Mouse (Mus musculus): ENCODE measurements around the gene Adamts20.

Adamts20 gene

DNA sequence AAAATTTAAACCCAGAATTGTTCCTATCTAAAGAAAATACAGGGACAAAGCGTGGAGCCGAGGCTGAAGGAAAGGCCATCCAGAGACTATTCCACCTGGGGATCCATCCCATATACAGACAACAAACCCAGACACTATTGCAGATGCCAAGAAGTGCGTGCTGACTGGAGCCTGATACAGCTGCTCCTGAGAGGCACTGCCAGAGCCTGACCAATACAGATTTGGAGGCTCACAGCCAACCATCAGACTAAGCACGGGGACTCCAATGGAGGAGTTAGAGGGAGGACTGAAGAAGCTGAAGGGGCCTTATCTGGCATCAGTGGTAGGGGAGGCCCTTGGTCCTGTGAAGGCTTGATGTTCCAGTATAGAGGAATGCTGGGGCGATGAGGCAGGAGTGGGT, 138.6 kb downstream of the Adamts20 start:
- DNase-seq: no peak

DNA sequence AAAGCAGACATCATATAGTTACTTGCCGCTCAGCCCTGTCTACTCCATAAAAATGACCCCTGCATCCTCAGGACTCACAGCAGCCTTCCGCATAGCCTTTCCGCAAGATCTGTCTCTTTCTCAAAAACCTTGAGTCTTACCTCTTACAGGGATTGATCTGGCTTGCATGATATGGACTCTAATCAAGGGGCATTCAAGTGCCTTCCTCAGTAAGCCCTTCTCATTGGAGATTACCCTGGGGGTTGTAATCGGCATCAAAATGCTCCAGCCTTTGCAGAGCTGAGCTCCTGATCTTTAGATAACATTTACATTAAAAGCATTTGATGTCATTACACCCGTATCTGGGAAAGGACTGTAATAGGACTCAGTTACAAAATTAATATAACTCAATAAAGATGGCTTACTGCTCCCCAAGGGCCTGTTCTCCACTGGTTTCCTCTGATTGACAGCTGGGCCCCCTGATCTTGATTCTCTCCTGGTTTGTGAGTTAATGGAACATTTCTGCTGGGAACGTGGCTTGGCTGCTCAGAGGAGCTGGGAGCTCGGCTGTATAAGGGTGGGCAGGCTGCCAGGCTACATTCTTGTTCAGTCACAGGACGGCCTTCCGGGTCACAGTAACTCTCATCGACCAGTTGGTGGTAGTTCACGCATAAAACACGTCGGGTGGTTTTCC, 139.6 kb downstream of the Adamts20 start:
- DNase-seq: no peak

DNA sequence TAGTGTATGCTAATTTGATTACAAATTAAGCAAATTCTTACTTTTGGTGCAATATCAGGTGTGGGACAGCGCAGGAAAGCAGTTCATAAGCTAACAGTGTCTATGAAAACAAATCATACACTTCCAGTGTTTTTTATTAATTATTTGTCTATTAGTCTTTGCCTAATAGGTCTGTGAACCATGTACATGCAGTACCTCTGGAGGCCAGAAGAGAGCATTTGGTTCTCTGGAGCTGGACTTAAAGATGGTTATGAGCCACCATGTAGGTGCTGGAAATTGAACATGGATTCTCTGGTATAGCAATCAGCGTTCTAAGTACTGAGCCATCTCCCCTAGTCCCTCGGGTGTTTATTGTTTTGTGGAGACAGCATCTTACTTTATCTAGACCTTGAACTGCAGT, 149.0 kb downstream of the Adamts20 start:
- no peak for DNase-seq

DNA sequence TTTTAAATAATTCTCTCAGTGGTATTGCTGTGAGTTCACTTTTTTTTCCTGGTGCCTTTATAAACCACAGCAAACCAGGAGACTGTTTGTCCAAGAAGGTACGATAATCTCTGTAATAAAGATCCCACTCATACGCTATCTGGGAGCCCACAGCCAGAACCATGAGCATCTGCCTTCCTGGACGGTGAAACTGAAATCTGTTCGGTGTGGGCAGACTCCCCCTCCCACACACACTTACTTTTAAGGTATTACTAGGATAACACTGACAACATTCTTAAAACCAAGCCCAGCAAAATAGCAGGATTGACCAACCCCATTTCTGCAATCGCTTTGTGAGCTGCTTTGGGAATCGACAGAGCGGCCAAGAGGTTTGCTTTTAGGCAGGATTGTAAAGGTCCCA, 155.5 kb downstream of the Adamts20 start:
- no peak for DNase-seq

DNA sequence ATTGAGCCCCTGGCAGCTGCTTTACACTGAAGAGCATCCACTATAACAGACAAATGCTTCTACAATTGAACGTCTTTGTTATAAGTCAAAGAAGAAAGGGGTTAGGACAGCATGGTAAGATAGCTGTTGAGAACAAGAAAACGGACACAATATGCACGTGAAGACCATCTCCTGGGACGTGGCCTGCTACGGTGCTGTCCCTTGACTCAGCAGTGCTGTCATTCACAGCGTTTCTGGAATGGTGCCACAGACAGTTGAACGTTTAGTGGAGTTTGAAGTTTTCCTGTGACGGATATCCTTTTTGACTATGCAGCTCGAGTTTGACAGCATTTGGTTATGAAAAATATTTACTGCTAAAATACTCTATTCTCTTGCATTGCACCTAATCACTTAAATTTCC, 157.3 kb downstream of the Adamts20 start:
- no peak for DNase-seq

DNA sequence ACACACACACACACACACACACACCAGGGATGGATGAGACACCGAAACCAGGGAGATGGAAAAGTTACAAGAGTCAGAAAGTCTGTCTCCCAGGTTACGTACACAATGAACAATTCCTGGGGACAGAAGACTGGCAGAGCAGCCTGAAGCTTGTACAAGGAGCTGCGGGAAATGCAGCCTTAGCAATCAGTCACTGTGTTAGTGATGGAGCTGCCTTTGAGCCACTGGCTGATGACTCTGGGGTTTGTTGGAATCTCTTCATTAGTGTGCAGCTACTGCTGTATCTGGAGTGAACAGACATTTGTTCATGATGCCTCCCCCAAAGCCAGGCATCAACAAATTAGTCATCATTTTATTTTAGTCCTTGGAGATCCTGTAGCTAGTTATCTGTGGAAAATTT, 162.1 kb downstream of the Adamts20 start:
- DNase-seq: no peak

DNA sequence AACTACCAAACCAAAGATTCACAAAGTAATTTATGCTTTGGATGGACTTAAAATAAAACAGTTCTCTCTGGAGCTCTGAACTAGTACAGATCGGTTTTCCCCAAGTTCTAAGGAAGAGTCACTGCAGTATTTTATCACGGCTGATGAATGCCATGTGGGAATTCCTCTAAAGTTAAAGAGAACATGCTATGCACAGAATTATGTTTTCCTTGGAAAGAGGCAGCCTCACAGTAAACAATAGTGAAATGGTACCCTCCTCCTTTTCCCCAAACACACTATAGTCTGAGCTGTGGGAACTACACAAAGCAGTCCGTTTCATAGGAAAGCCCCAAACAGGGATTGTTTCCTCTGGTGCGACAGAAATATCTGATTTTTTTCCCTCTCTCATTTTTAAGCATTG, 171.1 kb downstream of the Adamts20 start:
- DNase-seq: no peak

DNA sequence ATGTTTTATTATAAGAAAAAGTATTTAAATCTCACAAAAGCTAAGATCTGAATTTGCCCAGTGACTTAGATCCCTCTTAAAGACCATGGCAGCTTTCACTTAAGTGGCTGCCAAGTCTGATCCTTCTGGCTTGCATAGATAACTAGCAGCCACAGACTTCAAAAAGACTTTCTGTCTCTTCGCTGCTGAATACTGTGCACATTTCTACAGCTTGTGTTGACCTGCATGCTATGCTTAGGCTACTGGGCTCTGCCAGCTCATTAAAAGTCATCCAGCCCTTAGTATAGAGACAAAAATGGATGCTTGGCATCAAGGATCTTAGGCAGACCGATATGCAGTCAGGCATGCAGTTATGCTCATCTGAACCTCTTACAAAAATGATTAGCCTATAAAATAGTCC, 177.2 kb downstream of the Adamts20 start:
- no peak for DNase-seq

DNA sequence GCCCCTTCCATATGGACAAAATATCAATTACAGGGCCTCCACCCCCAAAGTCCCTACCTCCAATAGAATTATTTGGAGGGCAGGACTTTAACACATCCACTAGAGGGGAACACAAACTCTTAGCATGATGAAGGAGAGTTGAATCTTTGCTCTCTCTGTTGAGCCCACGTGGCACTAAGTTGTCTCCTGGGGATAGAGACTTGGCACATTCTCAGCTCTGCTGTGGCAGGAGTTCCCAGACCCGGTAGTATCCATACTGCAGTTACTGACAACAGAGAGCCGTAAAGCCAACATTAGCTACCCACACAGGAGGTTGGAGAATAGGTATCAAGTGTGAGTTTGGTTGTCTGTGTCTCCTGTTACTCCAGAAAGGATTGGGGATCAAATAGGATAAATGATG, 177.7 kb downstream of the Adamts20 start:
- no peak for DNase-seq

DNA sequence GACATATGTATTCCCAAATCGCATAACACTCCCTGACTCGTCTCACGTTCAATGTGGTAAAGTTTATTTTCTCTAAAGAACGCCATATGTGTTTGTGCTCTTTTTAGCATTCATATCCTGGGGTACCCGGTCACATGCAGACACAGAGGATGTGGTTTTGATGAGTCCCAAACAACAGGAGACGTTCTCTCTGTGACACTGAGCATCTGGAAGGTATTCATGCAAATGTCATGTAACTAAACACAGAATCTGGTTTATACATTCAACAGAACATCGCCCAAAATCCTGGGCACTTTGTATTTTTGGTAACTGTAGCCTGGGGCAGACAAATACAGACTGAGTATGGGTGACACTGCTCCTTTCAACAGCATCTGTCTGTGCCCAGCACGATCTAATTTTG, 188.8 kb downstream of the Adamts20 start:
- DNase-seq: no peak

DNA sequence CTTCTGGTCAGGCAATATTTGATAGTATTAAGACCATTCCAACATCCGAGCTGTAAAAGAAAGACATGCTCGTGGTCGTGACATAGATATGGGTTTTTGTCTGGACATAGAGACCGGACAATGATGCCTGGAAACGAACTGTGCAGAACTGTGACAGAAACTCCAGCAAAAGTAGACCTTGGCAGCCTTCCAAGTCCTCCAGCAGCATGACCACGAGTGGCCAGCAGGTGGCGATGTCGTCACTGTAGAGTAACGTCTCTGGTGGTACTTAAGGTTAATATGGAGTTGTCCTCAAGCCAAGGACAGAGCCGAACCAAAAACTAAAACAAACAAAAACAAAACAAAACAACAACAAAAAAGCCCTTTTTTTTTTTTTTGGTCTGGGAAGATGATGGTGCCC, 199.6 kb downstream of the Adamts20 start:
- peak; percentile 64 for DNase-seq

DNA sequence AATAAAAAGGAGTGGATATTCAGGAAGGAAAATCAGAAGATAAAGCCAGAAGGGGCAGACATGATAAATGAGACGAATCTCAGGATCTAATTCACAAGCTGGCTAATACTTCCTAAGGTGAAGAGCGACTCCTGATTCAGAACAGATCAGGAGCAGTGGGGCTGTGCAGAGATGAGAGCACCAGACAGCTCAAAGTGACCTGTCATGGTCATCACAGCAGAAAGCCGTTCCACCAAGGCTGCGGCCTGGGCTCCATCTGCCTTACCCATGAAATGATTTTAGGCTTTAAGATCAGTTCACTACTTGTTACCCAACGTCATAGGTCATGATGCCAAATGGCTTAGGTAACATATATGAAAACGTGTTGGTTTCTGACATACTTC, 200.7 kb downstream of the Adamts20 start:
- DNase-seq: no peak

DNA sequence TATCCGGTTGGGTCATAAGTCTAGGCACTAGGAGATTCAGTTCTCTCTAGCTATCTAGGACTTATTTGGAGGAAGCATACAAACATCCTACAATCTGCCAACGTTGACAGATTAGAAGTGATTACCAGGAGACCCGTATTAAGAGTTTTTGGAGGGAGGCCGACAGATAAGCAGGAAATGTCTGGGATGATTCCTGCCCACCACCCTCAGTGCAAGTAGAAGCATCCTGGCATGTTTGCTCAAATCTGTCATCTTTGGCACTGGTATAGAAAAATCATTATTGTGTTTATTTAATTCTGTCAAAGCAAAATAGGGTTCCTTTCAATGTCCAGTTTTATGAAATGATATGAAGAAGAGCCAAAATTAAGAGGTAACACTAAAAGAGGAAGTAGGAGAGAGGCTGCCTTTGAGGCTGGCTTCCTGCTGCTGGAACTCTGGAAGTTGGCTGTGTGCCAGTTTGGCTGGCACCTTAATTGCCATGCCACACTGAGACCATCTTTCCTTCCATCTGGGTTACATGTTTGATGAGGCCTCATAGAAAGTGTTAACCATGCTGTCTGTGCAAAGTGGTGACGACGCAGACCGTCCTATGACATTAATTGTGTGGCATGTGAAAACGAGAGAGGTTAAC, 201.2 kb downstream of the Adamts20 start:
- DNase-seq: peak; percentile 21

DNA sequence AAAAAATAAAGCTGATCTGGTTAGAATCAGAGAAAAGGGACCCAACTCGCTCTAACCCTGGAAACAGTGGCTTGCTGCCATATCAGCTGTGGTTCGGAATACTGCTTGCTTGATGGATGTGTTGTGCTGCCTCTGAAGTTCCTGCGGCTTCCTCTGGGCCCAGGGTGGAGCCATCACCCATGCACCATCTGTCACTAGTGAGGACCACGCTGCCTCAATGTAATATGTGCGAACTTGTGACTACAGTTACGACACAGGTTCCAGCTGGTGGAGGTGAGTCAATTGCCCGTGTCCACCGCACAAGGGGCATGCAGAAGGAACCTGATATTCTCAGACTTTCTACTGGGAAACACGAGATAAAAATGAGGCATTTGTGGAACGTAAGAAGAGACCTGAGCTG, 202.0 kb downstream of the Adamts20 start:
- no peak for DNase-seq

DNA sequence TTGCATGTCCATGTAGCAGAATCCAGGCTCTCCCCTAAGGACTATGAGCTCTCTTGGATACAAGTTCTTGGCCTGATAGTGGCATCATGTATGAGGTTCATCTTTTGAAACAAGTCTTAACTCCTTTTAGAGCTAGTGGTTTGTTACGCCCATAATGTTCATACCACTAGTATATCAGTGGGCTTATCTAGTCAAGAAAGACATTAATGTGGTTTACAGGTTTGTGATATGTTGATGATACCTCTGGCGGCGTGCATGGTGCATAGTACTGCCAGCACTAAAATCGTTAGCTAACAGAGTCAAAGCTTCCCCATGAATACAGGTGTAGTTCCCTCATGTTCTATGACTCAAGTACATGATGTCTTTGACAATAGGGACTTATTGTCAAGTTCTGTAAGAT, 205.7 kb downstream of the Adamts20 start:
- no peak for DNase-seq

DNA sequence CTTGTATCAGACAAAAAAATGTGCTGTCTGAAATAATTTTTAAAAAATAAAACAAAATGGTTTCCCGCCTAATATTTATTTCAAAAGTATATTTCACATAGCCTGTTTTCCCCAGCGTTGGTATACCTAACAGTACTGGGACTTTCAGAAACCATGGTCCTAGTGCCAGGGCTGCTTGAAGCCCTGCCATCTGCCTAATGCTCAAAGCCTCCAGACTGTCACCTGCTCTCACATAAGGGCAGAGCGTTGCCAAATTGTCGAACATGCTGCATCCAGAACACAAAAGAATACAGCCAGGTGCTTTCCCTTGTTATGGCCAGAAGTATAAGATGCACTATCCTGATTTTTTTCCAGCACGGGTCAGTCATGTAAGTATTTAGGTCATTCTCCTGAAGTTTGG, 209.7 kb downstream of the Adamts20 start:
- DNase-seq: peak; percentile 80

DNA sequence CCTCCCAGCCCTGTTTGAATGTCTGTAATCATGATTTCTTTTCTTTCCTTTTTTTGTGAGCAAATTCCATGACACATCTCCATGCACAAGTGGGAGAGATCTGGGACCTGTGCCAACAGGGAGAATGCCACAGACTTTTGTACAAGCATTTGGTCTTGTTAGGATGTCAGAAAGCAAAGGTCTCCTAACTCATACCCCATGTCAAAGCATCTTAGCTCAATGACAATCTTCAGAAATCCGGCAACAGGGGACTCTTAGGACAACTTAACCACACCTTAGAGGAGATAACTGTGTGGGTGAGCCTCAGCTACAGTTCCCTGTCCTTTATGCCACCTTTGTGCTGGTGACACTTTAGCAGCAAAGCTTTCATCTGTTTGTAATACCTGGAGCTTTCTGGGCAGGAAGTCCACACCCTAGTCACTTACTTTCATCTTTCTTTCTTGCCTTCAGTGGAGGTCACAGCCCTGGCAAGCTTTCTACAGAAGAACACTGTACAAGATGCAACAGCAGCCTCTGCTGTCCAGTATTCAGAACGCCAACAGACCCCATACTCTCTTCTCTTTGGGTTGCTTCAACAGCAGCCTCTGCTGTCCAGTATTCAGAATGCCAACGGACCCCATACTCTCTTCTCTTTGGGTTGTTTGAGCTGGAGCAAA, 210.2 kb downstream of the Adamts20 start:
- DNase-seq: no peak

DNA sequence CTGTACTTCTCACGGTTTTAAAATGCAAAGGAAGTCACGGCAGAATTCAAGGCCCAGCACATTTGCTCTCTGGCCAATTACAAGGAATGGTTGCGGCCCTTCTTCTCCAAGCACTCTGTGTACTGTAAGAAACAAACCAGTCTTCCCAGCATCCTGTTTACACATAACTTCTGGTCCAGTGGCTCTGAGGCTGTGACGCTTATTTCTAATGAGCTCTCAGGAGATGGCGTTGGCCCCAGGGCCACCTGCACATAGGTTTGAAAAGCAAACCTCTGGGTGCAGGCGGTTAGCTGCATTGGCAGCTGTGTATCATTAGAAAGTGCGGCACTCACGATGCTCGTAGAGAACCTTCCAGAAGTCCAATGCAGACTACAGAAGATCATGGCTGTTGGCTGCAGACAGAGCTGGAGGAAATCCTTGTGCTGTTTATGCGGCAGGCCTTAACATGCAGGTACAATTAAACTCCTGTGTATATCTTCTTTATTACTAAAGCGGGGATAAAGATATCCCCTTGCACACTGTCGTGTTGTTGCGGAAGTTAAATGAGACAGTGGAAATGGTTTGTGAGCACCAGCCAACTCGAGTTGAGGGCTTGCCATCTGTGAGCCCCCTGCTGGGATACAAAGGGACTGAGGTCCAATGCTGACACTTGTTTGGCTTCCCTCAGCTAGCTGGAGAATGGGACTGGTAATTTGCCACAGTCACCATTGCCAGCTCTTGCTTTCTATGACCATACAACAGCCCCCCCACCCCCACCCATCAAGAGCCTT, 210.9 kb downstream of the Adamts20 start:
- DNase-seq: peak; percentile 88

DNA sequence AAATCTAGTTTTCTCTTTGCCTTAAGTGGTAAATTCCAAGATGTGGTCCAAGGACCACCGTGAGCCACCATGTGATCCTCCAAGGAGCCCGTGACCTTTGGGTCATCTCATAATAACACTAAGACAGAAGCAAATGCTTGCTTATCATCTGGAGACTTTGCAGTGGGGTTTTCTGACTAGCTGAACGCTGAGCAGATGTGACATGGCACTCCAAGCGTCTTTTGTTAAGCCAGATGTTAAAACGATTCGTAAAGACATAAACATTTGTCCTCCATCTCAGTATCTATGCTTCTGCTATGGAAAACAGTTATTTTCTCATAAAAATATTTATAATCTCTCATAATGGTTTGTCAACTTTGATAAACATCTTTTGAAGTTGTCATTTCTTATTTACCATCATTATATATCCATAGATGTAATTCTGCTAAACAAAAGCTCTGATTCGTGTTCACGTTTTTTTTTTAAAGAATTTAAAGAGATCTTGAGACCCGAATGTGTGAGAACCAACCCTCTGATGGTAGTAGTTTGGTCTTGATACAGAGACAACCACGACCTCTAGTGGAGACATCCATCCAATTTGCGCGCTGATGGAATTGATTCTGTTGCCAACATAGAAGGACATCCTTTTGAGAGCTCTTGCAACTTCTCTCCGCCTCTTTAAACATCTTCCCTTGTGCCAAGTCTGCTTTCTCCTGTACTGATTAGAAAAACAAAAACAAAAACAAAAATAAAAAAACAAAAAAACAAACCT, 212.1 kb downstream of the Adamts20 start:
- DNase-seq: peak; percentile 19

DNA sequence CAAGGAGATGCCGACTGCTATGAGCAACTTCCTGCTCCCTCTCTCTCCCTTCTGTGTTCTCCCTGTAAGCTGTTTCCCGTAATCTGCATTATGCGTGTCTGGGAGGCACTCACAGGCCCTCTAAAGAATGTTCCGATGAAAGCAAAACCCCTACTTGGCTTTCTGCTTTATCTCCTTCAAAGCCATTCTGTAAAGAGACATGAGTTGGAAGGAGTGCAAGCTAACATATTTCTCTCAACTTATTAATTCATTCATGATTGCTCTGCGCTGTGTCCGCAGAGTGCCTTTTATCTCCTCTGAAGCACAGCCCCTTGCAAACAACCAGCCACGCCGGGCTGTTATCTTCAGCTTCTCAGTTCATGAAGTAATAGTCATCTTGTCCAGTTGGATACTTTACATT, 215.5 kb downstream of the Adamts20 start:
- no peak for DNase-seq

DNA sequence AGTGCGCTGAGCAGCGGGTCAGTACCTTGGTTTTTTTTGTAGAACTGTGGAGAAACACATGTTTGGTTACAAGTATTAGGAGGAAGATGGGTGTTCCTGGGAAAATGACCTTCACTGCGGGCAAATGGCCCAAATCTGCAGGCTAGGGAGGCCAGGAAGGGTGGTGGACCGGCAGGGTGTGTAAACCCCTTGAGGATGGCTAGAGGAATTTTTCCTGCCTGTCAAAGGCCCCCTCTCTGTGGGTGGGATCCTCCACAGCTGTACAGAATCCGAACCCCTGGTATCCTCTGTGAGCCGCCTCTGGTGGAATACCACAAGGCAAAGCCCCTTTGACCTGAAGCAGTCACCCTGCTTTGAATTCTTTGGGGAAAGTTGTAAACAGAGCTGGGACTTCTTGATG, 216.8 kb downstream of the Adamts20 start:
- no peak for DNase-seq

DNA sequence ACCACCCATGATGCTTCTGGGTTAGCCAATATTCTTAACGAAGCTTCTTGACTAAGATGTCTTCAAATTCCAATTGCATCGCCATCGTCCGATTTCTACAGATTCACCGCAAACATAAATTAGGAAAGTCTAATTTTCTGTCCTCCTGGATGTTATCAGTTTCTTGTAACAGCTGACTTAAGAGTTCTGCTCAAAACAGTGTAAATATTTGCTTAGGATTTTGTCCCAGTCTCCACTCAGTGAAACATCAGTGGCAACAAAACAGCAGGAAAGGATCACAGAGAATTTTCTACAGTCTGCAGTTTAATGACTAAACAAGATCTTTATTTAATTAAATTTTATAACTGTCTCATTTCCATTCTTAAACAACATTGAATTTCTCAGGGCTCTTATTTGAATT, 218.5 kb downstream of the Adamts20 start:
- no peak for DNase-seq

DNA sequence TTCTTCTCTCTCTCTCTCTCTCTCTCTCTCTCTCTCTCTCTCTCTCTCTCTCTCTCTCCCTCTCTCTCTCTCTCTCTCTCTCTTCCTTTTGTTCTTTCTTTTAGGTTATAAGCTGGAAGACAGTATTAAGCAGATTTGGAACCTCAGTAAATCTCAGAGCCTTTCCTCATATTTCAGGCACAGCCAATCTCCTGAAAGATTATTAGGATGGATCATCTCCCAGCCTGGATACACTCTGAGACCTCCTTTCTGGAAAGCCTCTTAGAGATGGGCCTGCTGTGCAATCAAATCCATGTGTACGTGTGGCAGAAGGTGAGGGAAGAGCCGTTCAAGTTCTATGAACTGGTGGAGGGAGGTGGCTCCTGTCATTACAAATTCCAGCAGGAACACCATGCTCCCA, 220.9 kb downstream of the Adamts20 start:
- no peak for DNase-seq
